Mouse (Mus musculus): ENCODE measurements around the gene Vgll3.

DNA sequence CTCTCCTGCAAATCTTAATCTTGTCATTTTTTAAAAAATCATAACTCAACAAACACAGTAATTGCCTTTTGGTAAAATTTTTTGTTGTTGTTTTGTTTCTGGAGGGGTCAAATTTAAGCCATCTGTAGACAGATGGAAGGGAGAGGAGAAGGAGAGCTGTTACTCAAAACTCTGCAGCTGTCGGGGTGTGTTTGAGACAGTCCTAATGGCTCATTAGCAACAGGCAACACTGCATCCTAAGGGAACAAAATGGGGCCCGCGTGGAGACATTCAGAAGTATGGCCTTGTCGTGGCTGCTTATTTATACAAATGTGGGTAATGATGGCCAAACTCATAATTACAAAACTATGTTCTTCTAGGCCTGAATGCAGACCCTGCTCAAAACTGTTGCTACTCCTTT is 73.9 kb downstream of the Vgll3 start:
- TF ChIP-seq POLR2A (IDR thresholded peaks at IDR 0.05; ENCODE audit: insufficient read length, low read depth) (no peak), MAX (IDR thresholded peaks at IDR 0.05; ENCODE audit: low read depth) (no peak), USF1 (IDR thresholded peaks at IDR 0.05; ENCODE audit: low read depth) (no peak)

All from myocyte (in vitro differentiated cells).